Mouse (Mus musculus): ENCODE data around the gene Tnip1. TPM values are rescaled to one million over a fixed set of nuclear protein-coding genes. Genes with fewer than 3 reads are reported as not detected.

Gene Tnip1
- polyA plus RNA-seq, 1 experiment from 2014 or later: 19.8 TPM

DNA sequence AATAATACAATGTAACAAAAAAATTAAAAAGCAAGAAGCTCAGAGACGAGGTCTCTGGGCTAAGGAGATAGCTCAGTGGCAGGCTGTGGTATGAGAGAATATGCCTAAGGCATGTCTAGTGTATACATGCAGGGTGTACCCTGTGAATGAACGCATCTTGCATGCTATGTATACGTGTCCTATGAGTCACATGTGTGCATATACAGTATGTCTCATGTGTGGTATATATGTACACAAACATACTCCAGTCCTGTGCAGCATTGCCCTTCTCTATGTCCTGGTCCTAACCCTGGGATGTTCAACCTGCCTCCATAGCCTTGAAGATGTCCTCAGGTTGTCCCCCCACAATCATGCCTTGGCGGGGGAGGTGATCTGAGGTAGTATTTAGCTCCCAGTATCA is 21.9 kb upstream of the Tnip1 start:
- H3K4me2 ChIP-seq: no peak overlapping the region
- no peaks in the 10 kb centered on the region for H3K27me3 ChIP-seq
- no peak overlapping the region for H3K9ac ChIP-seq
- H3K9me3 ChIP-seq: peaks cover 2% of the 10 kb centered on the region; the same call in 1 of the 2 replicates
- no peak overlapping the region for H3K4me3 ChIP-seq
- no peaks in the 10 kb centered on the region for H3K4me1 ChIP-seq
- 0 out of 2 replicates have a peak, but pooled peaks have one; percentile 7 for ATAC-seq (ENCODE audit: insufficient number of reproducible peaks, insufficient read depth, low FRiP score, low TSS enrichment, low read depth)
- peaks cover 86% of the 10 kb centered on the region for H3K36me3 ChIP-seq
- WGBS: 61% methylated on average over 4 of the region's 4 CpGs
- no peak overlapping the region for H3K27ac ChIP-seq

DNA sequence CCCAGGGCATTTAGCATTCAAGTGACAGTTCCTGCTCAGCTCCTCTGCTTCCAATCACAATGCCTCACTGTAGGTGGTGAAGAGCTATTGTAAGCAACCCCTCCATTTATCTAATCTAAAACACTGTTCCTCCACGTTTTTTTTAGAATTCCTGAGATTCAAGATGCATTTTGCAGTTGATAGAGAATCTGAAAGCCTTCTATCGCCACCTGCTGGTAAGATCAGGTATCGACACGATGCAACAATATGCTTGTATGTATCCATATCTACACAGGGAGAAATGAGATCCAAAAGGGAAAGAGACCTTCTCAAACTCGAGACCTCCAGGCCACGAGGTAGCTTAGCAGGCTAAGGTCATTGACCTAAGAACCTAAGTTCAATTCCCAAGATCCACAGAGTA is 21.4 kb upstream of the Tnip1 start:
- WGBS: 2% methylated on average over 6 of the region's 6 CpGs
- peaks cover 2% of the 10 kb centered on the region; the same call in 1 of the 2 replicates for H3K9me3 ChIP-seq
- H3K4me2 ChIP-seq: no peak overlapping the region
- H3K9ac ChIP-seq: no peak overlapping the region
- no peak for ATAC-seq (ENCODE audit: insufficient number of reproducible peaks, insufficient read depth, low FRiP score, low TSS enrichment, low read depth)
- H3K4me1 ChIP-seq: no peaks in the 10 kb centered on the region
- H3K36me3 ChIP-seq: peaks cover 88% of the 10 kb centered on the region
- H3K27ac ChIP-seq: no peak overlapping the region
- no peak overlapping the region for H3K4me3 ChIP-seq
- H3K27me3 ChIP-seq: no peaks in the 10 kb centered on the region

DNA sequence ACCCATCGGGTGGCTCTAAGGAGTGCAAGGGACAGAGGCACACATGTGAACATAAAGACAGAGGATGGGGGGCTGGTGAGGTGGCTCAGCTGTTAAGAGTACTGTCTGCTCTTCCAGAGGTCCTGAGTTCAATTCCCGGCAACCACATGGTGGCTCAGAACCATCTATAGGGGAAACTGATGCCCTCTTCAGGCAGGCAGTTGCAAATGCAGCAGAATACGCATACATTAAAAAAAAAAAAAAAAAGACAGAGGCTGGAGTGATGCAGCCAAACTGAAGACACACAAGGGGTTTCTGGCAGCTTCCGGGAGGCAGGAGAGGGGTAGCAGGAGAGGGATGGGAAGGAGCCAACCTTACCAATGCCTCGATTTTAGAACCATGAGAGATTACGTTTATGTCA is 19.8 kb upstream of the Tnip1 start:
- Histone ChIP-seq H3K4me2 (no peak overlapping the region), H3K4me1 (no peaks in the 10 kb centered on the region), H3K36me3 (peaks cover 88% of the 10 kb centered on the region), H3K4me3 (no peak overlapping the region), H3K27me3 (no peaks in the 10 kb centered on the region), H3K9me3 (peaks cover 2% of the 10 kb centered on the region; the same call in 1 of the 2 replicates), H3K9ac (no peak overlapping the region), H3K27ac (no peak overlapping the region)
- WGBS: 85% methylated on average over 6 of the region's 6 CpGs
- no peak for ATAC-seq (ENCODE audit: insufficient number of reproducible peaks, insufficient read depth, low FRiP score, low TSS enrichment, low read depth)

DNA sequence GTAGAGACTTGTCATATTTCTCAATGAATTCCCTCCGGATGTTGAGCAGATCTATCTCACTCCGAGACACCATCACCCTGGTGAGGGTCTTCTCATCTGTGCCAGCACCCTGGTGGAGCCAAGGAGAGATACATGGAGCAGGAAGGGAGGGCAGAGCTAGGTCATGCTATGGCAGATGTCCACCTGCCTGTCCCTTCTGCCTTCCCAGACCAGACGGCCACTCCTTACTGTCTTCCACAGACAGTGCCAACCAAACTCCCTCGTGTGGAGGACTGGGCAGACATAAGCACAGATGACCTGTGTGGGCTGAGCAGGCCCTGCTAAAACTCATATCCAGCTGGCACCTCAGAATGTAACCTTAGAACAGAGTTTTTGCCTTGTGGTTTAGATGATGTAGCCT is 18.9 kb upstream of the Tnip1 start:
- no peak for ATAC-seq (ENCODE audit: insufficient number of reproducible peaks, insufficient read depth, low FRiP score, low TSS enrichment, low read depth)
- H3K4me2 ChIP-seq: no peak overlapping the region
- H3K27me3 ChIP-seq: no peaks in the 10 kb centered on the region
- H3K36me3 ChIP-seq: peaks cover 83% of the 10 kb centered on the region
- 87% methylated on average over 4 of the region's 4 CpGs for WGBS
- H3K9me3 ChIP-seq: peaks cover 2% of the 10 kb centered on the region; the same call in 1 of the 2 replicates
- H3K4me1 ChIP-seq: no peaks in the 10 kb centered on the region
- no peak overlapping the region for H3K9ac ChIP-seq
- H3K27ac ChIP-seq: no peak overlapping the region
- no peak overlapping the region for H3K4me3 ChIP-seq

DNA sequence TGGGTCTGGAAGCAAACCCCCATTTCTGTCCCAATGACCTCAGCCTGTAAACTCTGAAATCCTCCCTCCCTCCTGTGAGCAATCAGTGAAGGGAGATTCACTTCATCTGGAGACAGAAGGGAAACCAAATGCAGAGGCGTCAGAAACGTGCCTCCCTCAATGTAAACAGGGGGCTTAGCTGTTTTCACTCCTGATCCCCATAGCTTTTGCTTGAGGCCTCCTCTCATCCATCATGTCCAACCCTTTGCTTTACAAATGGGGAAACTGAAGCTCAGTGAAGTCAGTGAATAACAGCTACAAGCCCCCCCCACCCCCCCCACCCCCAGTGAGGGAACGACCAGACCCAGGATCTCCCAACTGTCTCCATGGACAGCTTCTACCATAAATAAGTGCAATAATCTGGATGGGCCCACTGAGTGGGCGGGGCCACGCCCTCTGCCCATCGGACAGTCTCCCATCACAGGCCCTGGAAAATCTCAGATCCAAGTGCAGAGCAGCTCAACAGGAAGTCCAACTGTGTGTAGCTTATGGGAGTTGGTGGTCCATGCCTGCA is 14.7 kb upstream of the Tnip1 start:
- H3K36me3 ChIP-seq: peaks cover 49% of the 10 kb centered on the region
- no peaks in the 10 kb centered on the region for H3K27me3 ChIP-seq
- 67% methylated on average over 6 of the region's 6 CpGs for WGBS
- H3K9ac ChIP-seq: no peak overlapping the region
- ATAC-seq (ENCODE audit: insufficient number of reproducible peaks, insufficient read depth, low FRiP score, low TSS enrichment, low read depth): no peak
- peaks cover 2% of the 10 kb centered on the region; the same call in 1 of the 2 replicates for H3K9me3 ChIP-seq
- H3K4me1 ChIP-seq: peaks cover 6% of the 10 kb centered on the region; the same call in 1 of the 2 replicates
- no peak overlapping the region for H3K4me3 ChIP-seq
- no peak overlapping the region for H3K4me2 ChIP-seq
- H3K27ac ChIP-seq: no peak overlapping the region

DNA sequence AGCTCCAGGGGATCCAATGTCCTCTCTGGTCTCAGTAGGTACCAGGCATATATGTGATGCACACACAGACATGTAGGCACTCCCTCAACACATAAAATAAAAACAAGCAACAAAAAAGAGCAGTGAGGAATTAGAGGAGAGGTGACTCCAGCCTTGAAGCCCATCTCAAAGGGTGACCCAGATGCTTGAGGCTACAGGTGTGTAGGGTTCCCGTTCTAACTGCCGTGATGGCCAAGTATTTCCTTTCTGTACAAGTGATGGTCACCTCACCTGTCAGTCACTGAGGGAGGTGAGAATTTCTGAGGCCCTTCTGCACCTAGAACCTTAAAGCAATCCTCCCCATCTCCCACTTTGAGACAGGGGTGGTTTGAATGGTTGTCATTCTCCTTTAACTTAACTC is 13.6 kb upstream of the Tnip1 start:
- no peak for ATAC-seq (ENCODE audit: insufficient number of reproducible peaks, insufficient read depth, low FRiP score, low TSS enrichment, low read depth)
- Histone ChIP-seq H3K27me3 (no peaks in the 10 kb centered on the region), H3K4me2 (no peak overlapping the region), H3K9me3 (no peaks in the 10 kb centered on the region), H3K36me3 (peaks cover 38% of the 10 kb centered on the region), H3K4me3 (no peak overlapping the region), H3K27ac (no peak overlapping the region), H3K4me1 (peaks cover 6% of the 10 kb centered on the region; the same call in 1 of the 2 replicates), H3K9ac (no peak overlapping the region)
- 87% methylated on average over 2 of the region's 2 CpGs for WGBS

DNA sequence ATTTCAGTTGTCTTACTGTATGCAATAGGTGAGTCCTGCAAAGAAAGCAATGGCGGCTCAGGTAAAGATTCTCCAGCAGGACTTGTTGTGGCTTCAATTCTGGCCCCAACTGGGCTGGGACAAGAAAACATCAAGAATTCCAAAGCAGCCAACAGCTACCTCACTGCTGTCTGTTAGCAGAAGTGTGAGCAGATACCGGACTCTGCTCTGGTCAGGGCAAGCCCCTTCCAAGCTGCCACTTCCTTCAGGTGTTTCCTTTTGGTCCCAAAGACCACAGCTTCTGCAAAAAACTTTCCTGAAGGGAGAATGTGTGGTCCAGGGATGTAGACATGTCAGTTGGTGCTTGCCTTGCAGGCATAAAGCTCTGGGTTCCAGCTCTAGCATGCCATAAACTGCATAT is 13.0 kb upstream of the Tnip1 start:
- whole genome bisulfite sequencing: 92% methylated on average over 2 of the region's 2 CpGs
- Histone ChIP-seq H3K36me3 (peaks cover 32% of the 10 kb centered on the region), H3K4me2 (no peak overlapping the region), H3K27me3 (no peaks in the 10 kb centered on the region), H3K4me3 (no peak overlapping the region), H3K4me1 (peaks cover 6% of the 10 kb centered on the region; the same call in 1 of the 2 replicates), H3K9ac (no peak overlapping the region), H3K27ac (no peak overlapping the region), H3K9me3 (no peaks in the 10 kb centered on the region)
- ATAC-seq (ENCODE audit: insufficient number of reproducible peaks, insufficient read depth, low FRiP score, low TSS enrichment, low read depth): no peak

DNA sequence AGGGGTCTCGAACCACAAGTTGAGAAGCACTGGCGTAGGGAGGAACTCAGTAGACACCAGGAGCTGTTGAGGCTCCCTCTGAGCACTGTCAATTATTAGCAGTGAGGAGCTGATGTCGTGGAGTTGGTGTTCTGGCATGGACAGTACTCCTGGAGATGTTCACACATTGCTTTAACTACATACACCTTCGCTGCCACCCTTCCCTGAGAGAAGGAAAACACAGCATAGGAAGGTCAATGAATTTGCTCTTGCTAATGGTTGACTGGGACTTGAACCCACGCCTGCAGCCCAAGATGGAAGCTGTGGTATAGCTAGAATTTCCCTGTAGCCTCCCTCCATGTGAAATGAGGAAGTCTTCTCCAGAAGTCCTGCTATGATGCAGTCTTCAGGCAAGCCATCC is 12.6 kb upstream of the Tnip1 start:
- H3K4me1 ChIP-seq: peaks cover 6% of the 10 kb centered on the region; the same call in 1 of the 2 replicates
- no peaks in the 10 kb centered on the region for H3K9me3 ChIP-seq
- no peak overlapping the region for H3K9ac ChIP-seq
- WGBS: 81% methylated on average over 5 of the region's 5 CpGs
- H3K27ac ChIP-seq: no peak overlapping the region
- H3K27me3 ChIP-seq: no peaks in the 10 kb centered on the region
- peaks cover 28% of the 10 kb centered on the region for H3K36me3 ChIP-seq
- ATAC-seq (ENCODE audit: insufficient number of reproducible peaks, insufficient read depth, low FRiP score, low TSS enrichment, low read depth): no peak
- H3K4me3 ChIP-seq: no peak overlapping the region
- no peak overlapping the region for H3K4me2 ChIP-seq

DNA sequence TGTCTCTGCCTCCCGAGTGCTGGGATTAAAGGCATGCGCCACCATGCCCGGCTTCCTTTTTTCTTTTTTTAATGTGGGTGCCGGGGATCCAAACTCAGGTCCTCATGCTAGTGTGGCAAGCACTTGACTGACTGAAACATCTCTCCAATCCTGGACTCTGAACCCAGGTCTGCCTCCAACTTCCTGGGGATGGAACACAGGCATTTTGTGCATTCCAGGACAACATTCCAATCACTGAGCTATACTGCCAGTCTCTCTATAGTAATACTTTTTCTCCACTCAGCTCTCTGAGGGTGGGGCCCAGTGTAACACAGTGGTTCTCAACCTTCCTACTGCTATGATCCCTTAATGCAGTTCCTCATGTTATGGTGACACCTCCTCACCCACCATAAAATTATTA is 11.9 kb upstream of the Tnip1 start:
- Histone ChIP-seq H3K4me3 (no peak overlapping the region), H3K9me3 (no peaks in the 10 kb centered on the region), H3K27me3 (no peaks in the 10 kb centered on the region), H3K4me1 (peaks cover 6% of the 10 kb centered on the region; the same call in 1 of the 2 replicates), H3K27ac (no peak overlapping the region), H3K4me2 (no peak overlapping the region), H3K36me3 (peaks cover 21% of the 10 kb centered on the region), H3K9ac (no peak overlapping the region)
- 90% methylated on average over 4 of the region's 4 CpGs for WGBS
- ATAC-seq (ENCODE audit: insufficient number of reproducible peaks, insufficient read depth, low FRiP score, low TSS enrichment, low read depth): no peak

DNA sequence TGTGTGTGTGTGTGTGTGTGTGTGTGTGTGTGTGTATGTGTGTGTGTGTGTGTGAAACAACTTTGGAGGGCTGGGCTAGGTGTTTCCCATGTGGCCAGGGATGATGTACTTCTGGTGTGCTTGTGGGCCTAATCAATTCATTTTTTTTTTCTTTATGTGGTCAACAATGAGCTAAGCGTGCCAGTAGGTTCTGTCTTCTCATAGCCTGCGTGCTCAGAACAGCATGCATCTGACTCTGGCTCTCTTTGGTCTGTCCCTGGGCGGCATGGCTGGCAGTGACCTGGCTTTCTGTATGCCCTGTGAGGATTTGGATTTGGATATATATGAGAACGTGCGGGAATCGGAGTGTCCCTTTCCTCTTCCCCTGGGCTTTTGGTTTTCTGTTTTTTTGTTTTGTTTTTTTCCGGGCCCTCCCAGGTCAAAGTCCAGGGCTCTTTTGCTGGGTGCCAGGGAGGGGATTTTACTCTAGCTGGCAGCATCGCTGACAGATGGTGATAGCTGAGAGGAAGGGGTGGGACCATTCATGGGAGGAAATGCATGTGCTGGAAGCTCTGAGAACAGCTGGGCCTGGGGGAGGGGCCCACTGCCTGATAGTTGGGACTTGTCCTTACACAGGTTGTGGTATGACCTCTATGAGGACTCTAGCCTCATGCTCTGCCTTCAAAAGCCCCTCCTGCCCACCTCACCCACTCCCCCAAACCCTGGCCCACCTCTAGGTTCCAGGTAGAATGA is 10.9 kb upstream of the Tnip1 start:
- Histone ChIP-seq H3K36me3 (peaks cover 11% of the 10 kb centered on the region), H3K4me1 (peaks cover 6% of the 10 kb centered on the region; the same call in 1 of the 2 replicates), H3K27me3 (no peaks in the 10 kb centered on the region), H3K9me3 (no peaks in the 10 kb centered on the region), H3K4me2 (no peak overlapping the region), H3K4me3 (no peak overlapping the region), H3K27ac (no peak overlapping the region), H3K9ac (no peak overlapping the region)
- no peak for ATAC-seq (ENCODE audit: insufficient number of reproducible peaks, insufficient read depth, low FRiP score, low TSS enrichment, low read depth)
- WGBS: 64% methylated on average over 8 of the region's 8 CpGs

DNA sequence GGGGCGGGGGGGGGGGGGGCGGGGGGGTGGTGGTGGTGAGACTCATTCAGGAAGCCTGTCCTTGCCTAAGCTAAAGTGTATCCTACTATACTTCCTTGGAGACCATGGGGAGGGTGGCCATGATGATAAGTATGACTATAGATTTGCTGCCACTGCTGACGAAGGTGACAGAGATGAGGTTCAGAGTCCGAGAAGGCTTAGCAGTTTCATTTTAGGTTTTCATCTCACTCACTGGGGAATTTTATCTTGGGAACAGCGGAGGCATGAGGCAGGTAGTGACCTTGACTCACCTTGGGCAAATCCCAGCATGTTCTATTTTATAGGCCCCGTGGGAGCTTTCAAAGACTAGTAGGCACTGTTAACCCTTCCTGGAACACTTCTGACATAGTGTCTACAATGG is 10.1 kb upstream of the Tnip1 start:
- H3K4me1 ChIP-seq: peaks cover 6% of the 10 kb centered on the region; the same call in 1 of the 2 replicates
- no peak overlapping the region for H3K9ac ChIP-seq
- 64% methylated on average over 5 of the region's 6 CpGs for WGBS
- H3K4me3 ChIP-seq: no peak overlapping the region
- H3K27me3 ChIP-seq: no peaks in the 10 kb centered on the region
- ATAC-seq (ENCODE audit: insufficient number of reproducible peaks, insufficient read depth, low FRiP score, low TSS enrichment, low read depth): no peak
- no peak overlapping the region for H3K27ac ChIP-seq
- peaks cover 3% of the 10 kb centered on the region for H3K36me3 ChIP-seq
- H3K4me2 ChIP-seq: no peak overlapping the region
- H3K9me3 ChIP-seq: no peaks in the 10 kb centered on the region
